Mouse (Mus musculus) layer of hippocampus, adult 2 months (tissue): ENCODE measurements around the gene Perm1. TPM values are rescaled to one million over a fixed set of nuclear protein-coding genes. Genes with fewer than 3 reads are reported as not detected.

Source experiments
- DNase-seq, 2 experiments: peaks; one replicate each; pipeline ENCODE4 v3.0.0; 2022; ENCODE audit warnings: low spot score in 2 of 2
- H3K27ac ChIP-seq: fragments of 200-600 bp; 2 replicates; pipeline ENCODE4 v1.8.1; 2022
- H3K4me3 ChIP-seq: fragments of 200-600 bp; 2 replicates; pipeline ENCODE4 v1.8.1; 2022; ENCODE audit warnings: mild to moderate bottlenecking
- CTCF ChIP-seq: fragments of 200-600 bp; conservative IDR thresholded peaks from 2 replicates; pipeline ENCODE4 v1.8.1; 2022; ENCODE audit warnings: antibody characterized with exemption, mild to moderate bottlenecking, moderate library complexity
- total RNA-seq, 2 experiments: library from RNA; stranded (reverse); gene quantifications; 2 replicates each; pipeline ENCODE4 v1.2.3; 2021

Gene Perm1
- total RNA-seq, 2 experiments from 2014 or later, result 0.26 to 0.44 TPM

GRCm38 (mm10) chr4:156192421-156193199 lies 23.1 kb upstream of the Perm1 start:
- Histone ChIP-seq H3K27ac (peak overlapping the region; percentile 8; the same call in 1 of the 2 replicates), H3K4me3 (no peak overlapping the region)
- peak in 1 of 2 experiments; percentile 25 for DNase-seq
- no peak for TF ChIP-seq CTCF

DNA sequence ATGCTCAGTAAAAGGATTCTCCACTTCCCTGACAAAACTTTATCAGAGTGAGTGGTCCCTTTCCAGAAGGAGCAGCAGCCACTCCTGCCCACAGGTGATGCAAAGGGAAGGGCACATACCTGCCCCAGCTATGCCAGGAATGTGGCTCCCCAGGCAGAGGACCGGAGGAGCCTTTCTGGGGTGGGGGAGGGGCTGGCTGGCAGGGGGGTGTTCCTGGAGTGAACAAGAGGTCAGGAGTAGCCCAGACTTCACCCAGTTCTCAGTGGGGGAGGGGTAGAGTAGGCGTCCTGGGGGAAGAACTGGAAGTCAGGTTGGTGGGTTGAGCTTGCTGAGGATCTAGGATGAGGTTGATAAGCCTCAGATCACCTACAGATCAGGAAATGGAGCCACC lies 22.5 kb upstream of the Perm1 start:
- H3K4me3 ChIP-seq, result no peak overlapping the region
- no peak for DNase-seq
- H3K27ac ChIP-seq, result peak overlapping the region; percentile 8; the same call in 1 of the 2 replicates
- TF ChIP-seq CTCF, result no peak

DNA sequence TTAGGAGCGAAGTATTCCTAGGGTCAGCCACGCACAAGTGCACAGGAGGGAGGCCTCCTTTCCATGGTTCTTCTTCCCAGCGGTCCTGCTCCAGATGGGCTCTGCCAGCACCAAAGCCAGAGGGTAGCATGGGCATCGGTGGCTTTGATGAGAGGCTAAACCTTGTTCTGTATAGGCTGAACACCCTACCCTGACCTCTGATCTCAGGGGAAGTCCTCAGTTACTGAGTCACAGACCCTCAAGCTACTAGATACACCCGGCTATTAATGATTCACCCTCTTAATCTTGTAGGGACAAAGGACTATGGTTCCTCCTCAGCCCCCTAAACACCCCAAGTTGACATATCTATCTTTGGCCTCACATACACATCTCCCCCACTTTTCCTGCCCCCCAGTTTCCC lies 21.8 kb upstream of the Perm1 start:
- H3K27ac ChIP-seq, result no peak overlapping the region
- DNase-seq, result no peak
- no peak for TF ChIP-seq CTCF
- no peak overlapping the region for H3K4me3 ChIP-seq

DNA sequence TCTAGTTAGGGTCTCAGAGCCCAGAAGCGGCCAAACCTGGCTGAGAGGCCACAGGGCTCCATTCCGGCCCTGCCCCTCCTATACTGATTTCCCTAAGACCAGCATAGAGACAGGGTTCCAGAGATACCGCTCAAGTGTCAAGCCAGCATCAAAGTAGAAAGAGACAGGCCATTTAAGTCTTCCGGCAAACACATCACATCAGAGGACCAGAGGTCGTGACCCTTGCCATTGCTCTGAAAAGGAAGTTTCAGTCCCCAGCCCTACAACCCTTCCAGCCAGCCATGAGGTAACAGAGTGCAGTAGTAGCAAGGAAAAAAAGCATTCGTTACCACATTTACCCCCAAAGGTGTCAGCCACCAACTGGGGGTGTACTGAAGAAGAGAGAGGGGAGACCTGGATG lies 21.3 kb upstream of the Perm1 start:
- Histone ChIP-seq H3K27ac (no peak overlapping the region), H3K4me3 (no peak overlapping the region)
- DNase-seq, result no peak
- no peak for TF ChIP-seq CTCF

DNA sequence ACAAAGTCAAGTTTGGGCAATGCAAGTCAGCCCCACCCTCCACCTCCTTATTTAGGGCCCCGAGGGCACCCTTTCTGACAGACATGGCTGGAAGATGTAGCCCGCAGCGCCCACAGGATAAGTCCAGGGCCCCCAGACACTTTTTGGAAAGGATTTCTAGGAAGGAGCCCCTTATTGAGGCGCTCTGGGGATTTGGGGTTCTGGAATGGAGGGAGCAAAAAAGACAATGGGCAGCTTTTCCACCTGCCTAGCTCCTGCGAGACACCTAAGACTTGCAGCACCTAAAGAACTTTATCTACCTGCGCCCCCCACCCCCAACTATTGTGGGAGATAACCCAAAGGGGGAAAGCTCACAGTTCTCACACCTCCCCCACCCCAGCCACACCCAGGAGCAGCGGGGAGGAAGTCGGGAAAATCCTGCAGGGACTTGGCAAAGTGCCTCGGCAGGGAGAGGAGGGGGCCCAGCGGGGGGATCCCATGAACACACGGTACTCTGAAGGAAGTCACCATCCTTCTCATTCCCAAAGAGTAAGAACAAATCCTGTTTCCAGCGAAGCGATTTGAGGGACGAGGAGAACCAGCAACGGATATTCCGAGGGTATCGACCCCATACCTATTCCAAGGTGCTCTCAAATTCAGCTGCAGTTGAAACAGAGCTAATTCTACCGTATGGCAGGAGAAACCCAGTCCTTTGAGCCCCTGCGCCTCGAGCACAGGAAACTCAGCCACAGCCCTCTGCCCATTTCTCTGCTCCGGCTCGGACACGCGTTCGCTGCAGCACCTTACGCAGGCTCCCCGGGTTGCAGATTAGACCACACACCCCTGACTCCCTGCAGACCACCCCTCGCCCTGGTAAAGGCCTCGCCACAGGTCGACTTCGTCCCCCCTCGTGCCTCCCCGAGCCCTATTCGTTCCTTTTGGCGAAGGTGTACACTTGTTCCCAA lies 19.5 kb upstream of the Perm1 start:
- no peak for TF ChIP-seq CTCF
- Histone ChIP-seq H3K4me3 (peak overlapping the region; percentile 79), H3K27ac (peak overlapping the region; percentile 85)
- DNase-seq, result peak in 1 of 2 experiments; percentile 40

DNA sequence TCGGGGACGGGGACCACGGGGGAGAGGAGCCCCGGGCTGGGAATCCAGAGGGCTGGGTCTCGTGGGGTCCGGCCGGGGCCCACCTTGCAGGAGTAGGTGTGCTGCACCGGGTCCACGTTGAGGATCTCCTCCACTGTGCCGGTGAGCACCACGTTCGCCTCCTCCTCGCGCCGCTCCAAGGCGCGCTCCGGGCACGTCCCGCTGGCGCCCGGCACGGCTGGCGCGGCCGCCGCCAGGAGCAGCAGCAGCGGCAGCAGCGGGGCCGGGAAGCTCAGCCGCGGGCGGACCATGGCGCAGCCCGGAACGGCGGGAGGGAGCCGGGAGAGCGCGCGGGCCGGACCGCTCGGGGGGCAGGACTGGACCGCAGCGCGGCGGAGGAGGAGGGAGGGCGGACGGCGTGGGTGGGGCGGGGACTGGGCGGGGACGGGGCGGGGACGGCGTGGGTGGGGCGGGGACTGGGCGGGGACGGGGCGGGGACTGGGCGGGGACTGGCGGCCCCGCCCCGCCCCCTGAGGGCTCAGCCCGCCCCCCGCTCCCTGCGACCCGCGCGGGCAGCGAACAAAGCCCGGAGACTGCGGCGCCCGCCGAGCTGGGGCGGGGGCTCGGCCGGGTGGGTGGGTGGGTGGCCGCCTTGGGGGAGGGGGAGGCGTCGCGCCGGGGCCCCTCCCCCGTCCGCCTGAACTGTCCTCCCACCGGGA lies 18.4 kb upstream of the Perm1 start, which contains the start of gene Agrn:
Agrn (minus strand) TSS at position 358 of the 698 bp plus-strand sequence.
- no peak for TF ChIP-seq CTCF

GRCm38 (mm10) chr4:156197829-156198205 lies 17.9 kb upstream of the Perm1 start:
- Histone ChIP-seq H3K4me3 (peak overlapping the region; percentile 59), H3K27ac (peak overlapping the region; percentile 86)
- peak; percentile 61 to 68 for DNase-seq
- peak; percentile 56 for TF ChIP-seq CTCF

More for the DNA sequence above, 18.4 kb upstream of the Perm1 start, which contains the start of gene Agrn:
- H3K27ac ChIP-seq, result peak within 1 kb of the TSS; percentile 86
- peak in 1 of 2 experiments; percentile 48 for DNase-seq
- H3K4me3 ChIP-seq, result peak within 1 kb of the TSS; percentile 79

- DNase-seq, result no peak
- Histone ChIP-seq H3K4me3 (no peak within 1 kb of the TSS), H3K27ac (peak within 1 kb of the TSS; percentile 43; the same call in 1 of the 2 replicates)
- TF ChIP-seq CTCF, result no peak
Observed at GRCm38 (mm10) chr4:156200623-156201475, 14.8 kb upstream of the Perm1 start, which contains the start of gene Isg15. Isg15 (minus strand) TSS chr4:156200818.

- H3K4me3 ChIP-seq, result peak overlapping the region; percentile 54
- TF ChIP-seq CTCF, result no peak
- no peak for DNase-seq
- peak overlapping the region; percentile 73 for H3K27ac ChIP-seq
Observed at GRCm38 (mm10) chr4:156202462-156202893, 13.2 kb upstream of the Perm1 start.

- peak in 1 of 2 experiments; percentile 64 for DNase-seq
- TF ChIP-seq CTCF, result no peak
- Histone ChIP-seq H3K4me3 (peak within 1 kb of the TSS; percentile 54), H3K27ac (peak within 1 kb of the TSS; percentile 73)
Observed at GRCm38 (mm10) chr4:156203001-156203412, 12.7 kb upstream of the Perm1 start, which contains the start of gene AW011738. AW011738 (plus strand) TSS chr4:156203304.

GRCm38 (mm10) chr4:156203413-156204131 lies 12.1 kb upstream of the Perm1 start:
- no peak for DNase-seq
- peak overlapping the region; percentile 73 for H3K27ac ChIP-seq
- TF ChIP-seq CTCF, result no peak
- H3K4me3 ChIP-seq, result peak overlapping the region; percentile 54
